Mouse (Mus musculus) neural tube, embryonic 13.5 days (tissue): Measurements from ENCODE around the gene Cxcl17. TPM values are rescaled to one million over a fixed set of nuclear protein-coding genes. Genes with fewer than 3 reads are reported as not detected.
A peak's percentile ranks its signal among the peaks of the same experiment; 100 is the strongest.
"Not testable (repeated sequence)": the region's sequence is repeated elsewhere in the genome, so short reads cannot be mapped to it uniquely, and the experiment has no call there.

Source experiments
- ATAC-seq: fragments of 200-750 bp; cut with Nextera tagmentation; 2 replicates; pipeline ENCODE4 v1.8.0; 2017; ENCODE audit warnings: low read depth, mild to moderate bottlenecking, moderate TSS enrichment, moderate library complexity
- H3K27ac ChIP-seq: fragments of 300-500 bp; sonication (generic); replicated peaks from 2 replicates; pipeline ENCODE4 v1.5.1; 2015; ENCODE audit warnings: moderate library complexity, mild to moderate bottlenecking, inconsistent platforms
- H3K27me3 ChIP-seq: fragments of 300-500 bp; sonication (generic); 2 replicates; pipeline ENCODE4 v1.6.1; 2015; ENCODE audit warnings: mild to moderate bottlenecking, inconsistent platforms
- H3K36me3 ChIP-seq: fragments of 300-500 bp; sonication (generic); 2 replicates; pipeline ENCODE4 v1.6.1; 2015; ENCODE audit warnings: mild to moderate bottlenecking, inconsistent platforms
- H3K4me1 ChIP-seq: fragments of 300-500 bp; sonication (generic); replicated peaks from 2 replicates; pipeline ENCODE4 v1.6.1; 2015; ENCODE audit warnings: inconsistent platforms
- H3K4me2 ChIP-seq: fragments of 300-500 bp; sonication (generic); 2 replicates; pipeline ENCODE4 v1.6.1; 2015; ENCODE audit warnings: inconsistent platforms, mild to moderate bottlenecking, moderate library complexity
- H3K4me3 ChIP-seq: fragments of 300-500 bp; sonication (generic); 2 replicates; pipeline ENCODE4 v1.5.1; 2015; ENCODE audit warnings: mild to moderate bottlenecking, inconsistent platforms
- H3K9ac ChIP-seq: fragments of 300-500 bp; sonication (generic); 2 replicates; pipeline ENCODE4 v1.6.1; 2015; ENCODE audit warnings: moderate library complexity, mild to moderate bottlenecking, inconsistent platforms
- H3K9me3 ChIP-seq: fragments of 300-500 bp; sonication (generic); 2 replicates; pipeline ENCODE4 v1.6.1; 2016; ENCODE audit warnings: inconsistent platforms
- WGBS: fragments of 180-500 bp; shearing (Covaris S2); methylation state at CpG from one replicate; pipeline ENCODE4 v1.1.7; 2015; 5-methylcytosine and 5-hydroxymethylcytosine counted together
- polyA plus RNA-seq: library from polyadenylated mRNA; unstranded; fragments of >200 nt; fragmentation: Nextera tagmentation; extraction: Ambion mirVana; gene quantifications from 2 replicates; pipeline ENCODE4 v1.2.1, GENCODE M21; 2015

Gene Cxcl17
- polyA plus RNA-seq, 1 experiment from 2014 or later: 0.63 TPM

DNA sequence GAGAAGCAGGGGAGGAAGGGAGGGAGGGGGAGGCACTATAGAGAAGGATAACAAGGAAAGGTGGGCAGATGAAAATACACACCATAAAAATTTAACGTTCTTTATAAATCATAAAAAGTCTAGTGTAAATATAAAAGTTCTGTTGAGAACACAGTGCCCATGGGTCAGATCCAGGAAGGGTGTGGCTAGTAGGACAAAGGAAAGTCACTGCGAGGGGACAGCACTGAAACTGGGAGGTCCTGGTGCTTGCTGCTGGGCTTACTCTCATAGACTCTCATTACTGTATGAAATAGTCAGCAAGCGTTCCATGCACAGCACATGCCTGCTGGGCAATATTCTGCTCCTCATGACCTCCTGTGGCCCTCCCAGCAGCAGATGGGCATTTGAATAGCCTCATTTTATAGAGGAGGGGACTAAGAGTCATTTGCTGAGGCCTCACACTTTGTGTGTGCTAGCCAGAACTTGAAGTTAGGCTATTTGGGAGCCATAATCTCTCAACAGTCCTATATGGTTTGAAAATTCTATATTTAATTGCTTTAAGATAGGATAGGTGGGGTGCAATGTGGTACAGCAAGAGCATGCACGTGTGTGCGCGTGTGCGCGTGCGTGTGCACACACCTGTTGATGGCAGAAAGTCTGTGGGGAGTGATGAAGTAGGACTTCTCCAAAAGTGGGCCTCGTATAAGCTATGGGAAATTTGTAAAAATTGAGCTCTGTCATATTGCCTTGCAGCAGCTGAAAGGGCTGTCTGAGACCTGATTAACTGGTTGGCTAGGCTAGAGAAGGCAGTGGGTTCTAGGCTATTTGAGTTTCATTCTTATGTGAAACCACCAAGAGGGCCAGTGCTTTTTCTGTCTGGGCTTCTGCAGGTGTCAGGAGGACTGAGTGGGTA, 22.2 kb upstream of the Cxcl17 start:
- Histone ChIP-seq H3K27ac (no peak overlapping the region), H3K36me3 (no peaks in the 10 kb centered on the region), H3K4me2 (no peak overlapping the region), H3K4me1 (peaks cover 12% of the 10 kb centered on the region), H3K9me3 (no peaks in the 10 kb centered on the region), H3K27me3 (no peaks in the 10 kb centered on the region), H3K4me3 (no peak overlapping the region), H3K9ac (no peak overlapping the region)
- ATAC-seq: no peak
- WGBS: 86% methylated on average over 10 of the region's 10 CpGs

DNA sequence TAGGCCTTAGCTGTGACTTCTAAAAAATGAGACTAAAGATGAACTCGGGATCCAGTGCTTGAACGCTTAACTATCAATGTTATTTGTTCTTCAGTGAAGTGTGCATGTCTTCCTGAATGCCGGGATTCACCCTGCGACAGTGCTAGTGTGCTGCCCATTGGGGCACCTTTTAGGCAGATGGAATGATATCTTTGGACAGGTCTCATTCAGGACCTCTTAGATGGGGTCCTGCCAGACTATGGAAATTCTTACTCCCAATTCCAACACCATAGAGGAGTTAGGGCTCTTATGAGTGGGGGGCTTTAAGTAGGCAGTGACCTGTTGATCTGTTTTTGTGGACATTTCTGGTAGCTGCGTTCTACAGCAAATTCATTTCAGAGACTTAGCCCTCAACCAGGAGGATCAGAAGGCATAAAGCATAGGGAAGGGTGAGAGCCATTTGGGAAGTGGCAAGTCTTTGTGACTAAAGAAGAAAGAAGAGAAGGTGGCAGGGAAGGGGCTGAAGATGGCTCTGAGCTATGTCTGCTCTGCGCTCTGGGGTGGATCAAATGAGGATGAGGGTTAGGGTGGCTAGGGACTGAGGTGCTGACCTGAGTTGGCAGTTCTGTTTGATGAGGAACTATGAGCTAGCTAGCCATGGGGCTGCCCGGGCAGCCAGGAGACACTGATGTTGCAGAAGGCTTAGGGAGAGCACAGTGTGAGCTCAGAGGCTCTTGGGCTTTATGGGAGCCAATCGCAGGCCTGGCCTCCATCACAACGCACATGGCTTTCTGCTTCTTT, 21.3 kb upstream of the Cxcl17 start:
- Histone ChIP-seq H3K9me3 (no peaks in the 10 kb centered on the region), H3K4me3 (no peak overlapping the region), H3K4me2 (no peak overlapping the region), H3K9ac (no peak overlapping the region), H3K4me1 (peaks cover 12% of the 10 kb centered on the region), H3K27ac (peak overlapping the region; percentile 28; the same call in 1 of the 2 replicates), H3K36me3 (no peaks in the 10 kb centered on the region), H3K27me3 (no peaks in the 10 kb centered on the region)
- 89% methylated on average over 9 of the region's 9 CpGs for WGBS
- no peak for ATAC-seq

DNA sequence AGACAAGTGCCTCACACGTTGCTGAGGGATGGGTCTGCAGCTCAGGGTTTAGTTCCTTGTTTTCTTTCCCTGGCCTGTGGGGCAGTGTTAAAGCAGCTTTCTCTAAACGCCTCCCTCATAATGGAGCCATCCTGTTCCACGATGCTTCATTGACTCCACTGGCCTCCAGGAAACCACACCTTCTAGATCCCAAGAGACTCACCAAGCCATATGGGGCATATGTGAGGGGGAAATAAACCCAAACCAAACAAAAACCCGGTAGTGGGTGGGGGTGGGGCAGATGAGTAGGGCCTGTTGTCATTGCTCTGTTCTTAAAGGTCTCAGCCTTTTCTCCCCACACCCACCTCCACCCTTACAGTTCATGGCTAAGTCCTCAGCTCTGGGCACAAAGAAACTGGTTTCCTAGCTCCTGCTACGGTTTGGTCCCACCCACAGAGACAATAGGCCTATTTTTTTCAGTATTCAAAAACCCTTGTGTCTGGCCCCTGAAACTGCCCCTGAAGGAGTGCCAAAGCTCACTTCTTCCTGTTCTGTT, 20.4 kb upstream of the Cxcl17 start:
- peak overlapping the region; percentile 28; the same call in 1 of the 2 replicates for H3K27ac ChIP-seq

DNA sequence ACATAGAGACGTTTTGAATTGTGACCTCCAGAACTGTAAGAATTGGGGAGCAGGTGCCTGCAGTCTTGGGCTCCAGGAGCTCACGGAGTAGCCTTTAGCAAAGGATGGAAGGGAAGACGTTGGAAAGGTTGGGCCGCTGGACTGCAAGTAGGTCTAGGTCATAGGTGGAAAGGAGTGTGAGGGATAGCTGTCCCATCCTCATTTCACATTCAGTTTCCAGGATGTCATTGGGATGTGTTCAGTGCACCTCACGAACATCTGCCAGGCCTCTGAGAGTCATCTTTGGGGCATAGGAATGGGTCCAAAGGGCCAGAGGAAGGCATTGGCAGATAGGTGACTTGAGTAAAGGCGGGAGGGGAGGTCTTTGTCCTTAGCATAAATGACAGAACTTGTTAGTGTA, 19.7 kb upstream of the Cxcl17 start:
- Histone ChIP-seq H3K4me3 (no peak overlapping the region), H3K27me3 (no peaks in the 10 kb centered on the region), H3K4me1 (peaks cover 12% of the 10 kb centered on the region), H3K9ac (no peak overlapping the region), H3K4me2 (no peak overlapping the region), H3K27ac (no peak overlapping the region), H3K9me3 (no peaks in the 10 kb centered on the region), H3K36me3 (no peaks in the 10 kb centered on the region)
- 89% methylated on average over 6 of the region's 6 CpGs for WGBS
- ATAC-seq: no peak

More for the DNA sequence above, 20.4 kb upstream of the Cxcl17 start:
- Histone ChIP-seq H3K27me3 (no peaks in the 10 kb centered on the region), H3K4me2 (no peak overlapping the region), H3K4me1 (peaks cover 12% of the 10 kb centered on the region), H3K36me3 (no peaks in the 10 kb centered on the region), H3K9me3 (no peaks in the 10 kb centered on the region), H3K4me3 (no peak overlapping the region), H3K9ac (no peak overlapping the region)
- ATAC-seq: no peak; the same call in 1 of the 2 replicates
- 6% methylated on average over 5 of the region's 5 CpGs for WGBS

DNA sequence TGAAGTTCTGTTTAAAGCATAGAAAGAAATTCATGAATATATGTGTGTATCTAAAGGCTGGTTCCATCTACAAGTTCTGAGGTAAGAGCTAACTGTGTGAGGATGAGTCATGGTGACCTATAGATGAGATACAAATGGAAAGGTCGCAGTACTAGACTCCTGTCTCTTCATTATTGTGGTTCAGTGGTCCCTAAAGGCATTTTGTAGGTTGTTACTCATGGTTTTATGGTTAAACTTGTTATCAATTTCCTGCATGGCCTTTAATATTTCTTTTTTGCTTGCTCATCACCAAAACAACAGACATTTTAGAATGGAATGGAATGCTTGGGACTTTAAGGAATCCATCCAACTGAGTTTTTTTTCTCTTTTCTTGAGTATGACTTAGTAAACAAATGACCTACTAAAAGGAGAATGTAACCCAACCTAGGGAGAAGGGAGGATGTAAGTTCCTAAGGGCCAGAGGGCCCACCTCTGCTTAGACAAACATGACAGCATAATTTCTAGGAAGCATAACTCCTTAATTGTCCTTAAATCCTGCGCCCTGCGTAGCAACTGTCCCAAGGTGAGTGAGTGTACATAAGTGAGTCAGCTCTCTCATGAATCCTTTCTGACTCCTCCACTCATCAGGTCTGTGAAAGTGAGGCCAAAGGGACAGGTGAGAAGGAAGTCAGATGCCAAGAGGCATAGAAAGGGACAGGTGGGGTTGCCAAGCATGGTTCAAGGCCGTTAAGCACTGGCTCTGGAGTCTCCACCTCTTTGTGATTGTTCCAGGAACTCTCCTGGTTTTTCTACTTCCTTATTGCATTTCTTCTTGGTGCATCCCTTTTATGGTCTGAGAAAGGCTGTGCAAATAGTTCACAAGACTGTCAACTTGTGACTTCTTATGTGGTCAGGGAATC, 17.4 kb upstream of the Cxcl17 start:
- 85% methylated on average over 4 of the region's 4 CpGs for WGBS
- no peak for ATAC-seq
- no peak overlapping the region for H3K4me3 ChIP-seq

DNA sequence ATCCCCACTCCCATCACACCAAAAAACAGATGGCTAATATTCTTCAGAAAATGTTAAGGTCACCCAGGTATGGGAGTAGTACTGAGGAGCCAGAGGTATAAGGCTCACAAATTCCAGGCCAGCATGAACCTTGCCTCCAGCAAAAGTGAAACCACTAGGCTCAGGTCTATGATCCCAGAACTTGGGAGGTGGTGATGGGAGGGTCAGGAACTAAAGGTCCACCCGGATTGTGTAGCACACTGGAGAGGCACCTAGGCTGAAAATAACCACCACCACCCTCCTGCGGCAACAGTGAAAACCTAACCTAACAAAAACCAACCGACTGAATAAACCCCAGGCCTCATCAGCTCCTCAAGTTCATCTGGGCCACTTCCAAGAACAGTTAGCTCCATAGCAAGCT, 15.6 kb upstream of the Cxcl17 start:
- no peaks in the 10 kb centered on the region for H3K27me3 ChIP-seq
- H3K4me2 ChIP-seq: no peak overlapping the region
- 97% methylated on average over 3 of the region's 3 CpGs for WGBS
- H3K4me3 ChIP-seq: no peak overlapping the region
- no peaks in the 10 kb centered on the region for H3K36me3 ChIP-seq
- H3K27ac ChIP-seq: no peak overlapping the region
- H3K9ac ChIP-seq: no peak overlapping the region
- peaks cover 6% of the 10 kb centered on the region for H3K4me1 ChIP-seq
- no peaks in the 10 kb centered on the region for H3K9me3 ChIP-seq
- ATAC-seq: no peak

More for the DNA sequence above, 17.4 kb upstream of the Cxcl17 start:
- H3K36me3 ChIP-seq: no peaks in the 10 kb centered on the region
- H3K4me2 ChIP-seq: no peak overlapping the region
- no peaks in the 10 kb centered on the region for H3K27me3 ChIP-seq
- no peak overlapping the region for H3K27ac ChIP-seq
- peaks cover 12% of the 10 kb centered on the region for H3K4me1 ChIP-seq
- no peak overlapping the region for H3K9ac ChIP-seq
- H3K9me3 ChIP-seq: no peaks in the 10 kb centered on the region

DNA sequence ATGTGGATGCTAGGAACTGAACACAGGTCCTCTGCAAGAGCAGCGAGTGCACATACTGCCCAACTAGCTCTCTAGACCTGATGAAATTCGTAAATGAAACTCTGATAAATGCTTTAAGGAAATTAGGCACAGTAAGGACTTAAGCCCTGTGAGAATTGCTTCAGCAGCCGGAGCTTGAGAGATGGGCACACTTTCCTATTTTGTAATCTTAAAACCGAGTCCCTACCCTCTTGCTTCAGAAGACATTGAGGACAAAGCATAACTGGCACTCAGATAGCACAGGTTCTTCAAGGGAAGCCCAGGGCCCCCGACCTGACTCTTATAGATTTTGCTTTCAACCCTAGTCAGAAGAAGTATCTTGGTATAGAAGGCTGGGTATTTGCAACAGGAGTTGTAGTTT, 14.5 kb upstream of the Cxcl17 start:
- no peaks in the 10 kb centered on the region for H3K36me3 ChIP-seq
- WGBS: 85% methylated on average over 5 of the region's 5 CpGs
- no peaks in the 10 kb centered on the region for H3K4me1 ChIP-seq
- peaks cover 10% of the 10 kb centered on the region; the same call in 1 of the 2 replicates for H3K27me3 ChIP-seq
- no peak overlapping the region for H3K9ac ChIP-seq
- H3K9me3 ChIP-seq: no peaks in the 10 kb centered on the region
- no peak for ATAC-seq
- H3K4me2 ChIP-seq: no peak overlapping the region
- no peak overlapping the region for H3K27ac ChIP-seq
- no peak overlapping the region for H3K4me3 ChIP-seq

DNA sequence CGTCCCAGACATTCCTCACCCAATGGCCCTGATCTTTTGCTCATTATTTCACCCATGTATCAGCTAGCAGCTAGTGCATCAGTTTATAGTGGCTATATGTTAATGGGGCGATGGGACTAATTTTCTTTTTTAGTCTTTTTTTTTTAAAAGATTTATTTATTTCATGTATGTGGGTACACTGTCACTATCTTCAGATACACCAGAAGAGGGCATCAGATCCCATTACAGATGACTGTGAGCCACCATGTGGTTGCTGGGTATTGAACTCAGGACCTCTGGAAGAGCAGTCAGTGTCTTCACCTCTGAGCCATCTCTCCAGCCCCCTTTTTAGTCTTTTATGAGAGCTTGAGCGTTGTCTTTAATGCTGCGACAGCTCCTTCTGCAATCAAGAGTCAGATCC, 13.7 kb upstream of the Cxcl17 start:
- not testable (repeated sequence) for H3K27ac ChIP-seq, ATAC-seq, H3K4me2 ChIP-seq, H3K9ac ChIP-seq, H3K4me1 ChIP-seq, H3K36me3 ChIP-seq, H3K4me3 ChIP-seq, H3K9me3 ChIP-seq, H3K27me3 ChIP-seq
- 89% methylated on average over 4 of the region's 4 CpGs for WGBS

DNA sequence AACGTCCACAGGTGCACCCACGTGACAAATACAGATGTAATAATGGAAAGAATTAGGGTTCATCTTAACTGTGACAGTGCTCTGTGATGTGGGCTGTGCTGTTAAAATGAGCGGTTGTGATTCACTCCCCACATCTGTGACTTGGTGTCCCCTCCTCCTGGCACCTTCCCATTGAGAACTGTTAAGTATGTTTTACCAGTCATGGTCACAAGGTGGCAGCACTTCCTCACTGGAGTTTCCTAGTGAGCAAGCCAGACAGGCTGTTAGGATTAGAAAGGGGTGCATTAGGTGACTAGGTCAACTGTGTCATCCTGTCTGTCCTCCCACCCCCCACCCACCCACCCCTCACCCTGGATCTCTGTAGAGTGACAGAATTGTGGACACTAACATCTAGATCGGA, 11.7 kb upstream of the Cxcl17 start:
- Histone ChIP-seq H3K4me3 (no peak overlapping the region), H3K4me2 (no peak overlapping the region), H3K27ac (no peak overlapping the region), H3K9ac (no peak overlapping the region), H3K36me3 (no peaks in the 10 kb centered on the region), H3K4me1 (no peaks in the 10 kb centered on the region), H3K27me3 (peaks cover 10% of the 10 kb centered on the region; the same call in 1 of the 2 replicates), H3K9me3 (no peaks in the 10 kb centered on the region)
- ATAC-seq: peak; percentile 62
- WGBS: 39% methylated on average over 4 of the region's 4 CpGs

DNA sequence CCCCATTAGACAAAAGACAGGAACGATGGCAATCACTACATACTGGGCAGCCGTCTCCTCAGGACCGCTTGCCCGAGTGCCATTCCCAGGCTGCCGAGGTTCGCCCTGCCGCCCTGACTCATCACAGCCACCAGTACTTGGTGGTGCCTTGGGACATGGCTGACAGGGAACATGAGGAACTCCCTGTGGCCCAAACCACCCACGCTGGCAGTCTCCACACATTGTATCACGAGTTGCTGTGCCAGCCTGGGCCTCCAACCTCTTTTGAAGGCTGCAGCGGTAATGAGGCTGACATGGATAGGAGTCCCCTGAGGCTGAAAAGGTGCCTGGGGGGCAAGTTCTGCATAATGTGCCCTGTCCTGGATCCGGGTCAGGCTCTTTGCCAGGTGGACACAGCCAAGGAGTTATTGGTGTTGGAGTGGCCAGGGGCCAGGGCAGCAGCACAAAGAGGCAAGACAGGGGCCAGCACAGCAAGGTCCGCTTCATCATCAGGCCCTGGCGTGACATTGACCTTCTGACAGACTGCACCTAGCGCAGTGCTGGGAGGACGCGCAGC, 9.7 kb upstream of the Cxcl17 start:
- no peak overlapping the region for H3K4me3 ChIP-seq

DNA sequence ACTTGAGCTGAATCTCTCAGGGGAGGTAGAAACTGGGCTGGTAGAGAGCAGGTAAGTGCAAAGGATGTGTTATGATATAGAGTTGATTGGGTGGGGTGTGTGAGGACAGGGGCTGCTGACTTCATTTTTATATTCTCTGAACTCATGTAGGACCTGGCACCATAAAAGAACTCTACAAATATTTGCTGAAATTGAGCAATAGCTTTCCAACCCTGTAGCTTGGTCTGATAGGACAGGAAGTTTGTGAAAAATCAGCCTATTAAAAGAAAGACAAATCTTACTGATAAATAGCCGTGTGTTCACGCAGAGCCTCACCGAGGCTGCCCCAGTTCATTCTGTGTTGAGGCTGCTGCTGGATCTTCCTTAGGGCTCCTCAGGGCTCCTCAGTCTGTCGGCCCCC, 7.3 kb upstream of the Cxcl17 start:
- no peak overlapping the region for H3K4me3 ChIP-seq
- peaks cover 10% of the 10 kb centered on the region; the same call in 1 of the 2 replicates for H3K27me3 ChIP-seq
- no peak overlapping the region for H3K4me2 ChIP-seq
- ATAC-seq: no peak
- H3K36me3 ChIP-seq: no peaks in the 10 kb centered on the region
- 94% methylated on average over 4 of the region's 4 CpGs for WGBS
- no peaks in the 10 kb centered on the region for H3K9me3 ChIP-seq
- H3K9ac ChIP-seq: no peak overlapping the region
- no peak overlapping the region for H3K27ac ChIP-seq
- H3K4me1 ChIP-seq: no peaks in the 10 kb centered on the region

More for the DNA sequence above, 9.7 kb upstream of the Cxcl17 start:
- no peak for ATAC-seq
- Histone ChIP-seq H3K27ac (no peak overlapping the region), H3K27me3 (peaks cover 10% of the 10 kb centered on the region; the same call in 1 of the 2 replicates), H3K4me2 (no peak overlapping the region), H3K4me1 (no peaks in the 10 kb centered on the region), H3K9me3 (no peaks in the 10 kb centered on the region), H3K36me3 (no peaks in the 10 kb centered on the region), H3K9ac (no peak overlapping the region)
- WGBS: 72% methylated on average over 16 of the region's 16 CpGs
